Mouse (Mus musculus) hindbrain, postnatal 0 days (tissue): ENCODE results near the gene Scml4. TPM values are rescaled to one million over a fixed set of nuclear protein-coding genes. Genes with fewer than 3 reads are reported as not detected.

Source experiments
- ATAC-seq: fragments of 200-750 bp; cut with Nextera tagmentation; 2 replicates; pipeline ENCODE4 v1.8.0; 2017; ENCODE audit warnings: mild to moderate bottlenecking, moderate TSS enrichment, moderate library complexity
- DNase-seq: peaks from one replicate; pipeline ENCODE4 v3.0.0-alpha.2; 2015; ENCODE audit warnings: low spot score
- H3K27ac ChIP-seq: fragments of 300-500 bp; sonication (generic); 2 replicates; pipeline ENCODE4 v1.5.1; 2014; ENCODE audit warnings: mild to moderate bottlenecking
- H3K27me3 ChIP-seq: fragments of 300-500 bp; sonication (generic); 2 replicates; pipeline ENCODE4 v1.6.1; 2014; ENCODE audit warnings: low read length, mixed read lengths; ENCODE audit not compliant: insufficient read depth
- H3K36me3 ChIP-seq: fragments of 300-500 bp; sonication (generic); 2 replicates; pipeline ENCODE4 v1.6.1; 2014; ENCODE audit warnings: low read length, mixed read lengths; ENCODE audit not compliant: insufficient read depth
- H3K4me1 ChIP-seq: fragments of 300-500 bp; sonication (generic); 2 replicates; pipeline ENCODE4 v1.6.1; 2014; ENCODE audit warnings: antibody characterized with exemption, low read length, mixed read lengths; ENCODE audit not compliant: insufficient read depth
- H3K4me2 ChIP-seq: fragments of 300-500 bp; sonication (generic); 2 replicates; pipeline ENCODE4 v1.6.1; 2014; ENCODE audit warnings: low read depth, mild to moderate bottlenecking, low read length, moderate library complexity, mixed read lengths
- H3K4me3 ChIP-seq: fragments of 300-500 bp; sonication (generic); 2 replicates; pipeline ENCODE4 v1.5.1; 2014; ENCODE audit warnings: low read length
- H3K9ac ChIP-seq: fragments of 300-500 bp; sonication (generic); replicated peaks from 2 replicates; pipeline ENCODE4 v1.6.1; 2014; ENCODE audit warnings: mild to moderate bottlenecking, low read length, moderate library complexity, mixed read lengths
- H3K9me3 ChIP-seq: fragments of 300-500 bp; sonication (generic); 2 replicates; pipeline ENCODE4 v1.6.1; 2016; ENCODE audit warnings: low read length, mixed read lengths
- CTCF ChIP-seq: IDR thresholded peaks from 2 replicates; pipeline ENCODE4 v1.5.1; 2016; ENCODE audit warnings: antibody characterized with exemption, control low read depth, low read depth
- WGBS: fragments of 180-500 bp; shearing (Covaris S2); extraction: QIAGEN DNeasy Blood & Tissue Kit; methylation state at CpG from one replicate; pipeline ENCODE4 v1.1.7; 2014; 5-methylcytosine and 5-hydroxymethylcytosine counted together
- polyA plus RNA-seq: library from polyadenylated mRNA; unstranded; fragments of >200 nt; fragmentation: Nextera tagmentation; extraction: Ambion mirVana; gene quantifications from 2 replicates; pipeline ENCODE4 v1.2.1, GENCODE M21; 2015
- total RNA-seq: library from RNA; depleted of rRNA; stranded (reverse); fragments of >200 nt; gene quantifications from 2 replicates; pipeline ENCODE4 v1.2.3, GENCODE M21; 2014

Scml4 gene
- total and polyA plus RNA-seq, 2 experiments from 2014 or later: 7.0 to 16.4 TPM

GRCm38 (mm10) chr10:42857021-42857420 lies 3.1 kb upstream of the Scml4 start:
- H3K36me3 ChIP-seq: no peaks in the 10 kb centered on the region
- TF ChIP-seq CTCF: no peak
- H3K4me1 ChIP-seq: no peaks in the 10 kb centered on the region; the same call in 1 of the 2 replicates
- 90% methylated on average over 2 of the region's 2 CpGs for WGBS
- no peak overlapping the region for H3K4me2 ChIP-seq
- no peak overlapping the region for H3K27ac ChIP-seq
- no peak overlapping the region for H3K9ac ChIP-seq
- H3K9me3 ChIP-seq: no peaks in the 10 kb centered on the region
- ATAC-seq (no peak), DNase-seq (no peak)
- H3K4me3 ChIP-seq: no peak overlapping the region
- no peaks in the 10 kb centered on the region for H3K27me3 ChIP-seq

- WGBS: 20% methylated on average over 2 of the region's 2 CpGs
- H3K36me3 ChIP-seq: no peaks in the 10 kb centered on the region
- no peaks in the 10 kb centered on the region for H3K9me3 ChIP-seq
- H3K4me3 ChIP-seq: peak overlapping the region; percentile 31
- TF ChIP-seq CTCF: no peak
- DNase-seq (no peak), ATAC-seq (peak; percentile 22; the same call in 1 of the 2 replicates)
- no peaks in the 10 kb centered on the region for H3K27me3 ChIP-seq
- H3K4me1 ChIP-seq: peaks cover 13% of the 10 kb centered on the region
- peak overlapping the region; percentile 42; the same call in 1 of the 2 replicates for H3K9ac ChIP-seq
- peak overlapping the region; percentile 67 for H3K27ac ChIP-seq
- peak overlapping the region; percentile 59 for H3K4me2 ChIP-seq
Measured at GRCm38 (mm10) chr10:42859781-42860158, 400 bp upstream of the Scml4 start.

- H3K36me3 ChIP-seq: no peaks in the 10 kb centered on the region
- no peaks in the 10 kb centered on the region for H3K9me3 ChIP-seq
- H3K27ac ChIP-seq: no peak overlapping the region
- H3K9ac ChIP-seq: no peak overlapping the region
- ATAC-seq: no peak
- peaks cover 13% of the 10 kb centered on the region for H3K4me1 ChIP-seq
- H3K4me3 ChIP-seq: peak overlapping the region; percentile 8; the same call in 1 of the 2 replicates
- peak overlapping the region; percentile 67 for H3K4me2 ChIP-seq
- no peak for TF ChIP-seq CTCF
- no peak for DNase-seq
- 72% methylated on average over 7 of the region's 7 CpGs for WGBS
- H3K27me3 ChIP-seq: no peaks in the 10 kb centered on the region
Measured at GRCm38 (mm10) chr10:42861446-42861845, 1.3 kb downstream of the Scml4 start.

- no peak for TF ChIP-seq CTCF
Measured at GRCm38 (mm10) chr10:42862102-42862740, 2.1 kb downstream of the Scml4 start.

GRCm38 (mm10) chr10:42862806-42863205 lies 2.6 kb downstream of the Scml4 start:
- no peak overlapping the region for H3K9ac ChIP-seq
- 73% methylated on average over 4 of the region's 4 CpGs for WGBS
- H3K4me1 ChIP-seq: peaks cover 13% of the 10 kb centered on the region
- H3K9me3 ChIP-seq: no peaks in the 10 kb centered on the region
- no peak overlapping the region for H3K4me3 ChIP-seq
- ATAC-seq (no peak), DNase-seq (no peak)
- H3K36me3 ChIP-seq: no peaks in the 10 kb centered on the region
- H3K4me2 ChIP-seq: peak overlapping the region; percentile 67
- TF ChIP-seq CTCF: no peak
- H3K27ac ChIP-seq: no peak overlapping the region
- no peaks in the 10 kb centered on the region for H3K27me3 ChIP-seq

More at GRCm38 (mm10) chr10:42862102-42862740, 2.1 kb downstream of the Scml4 start:
- WGBS: 50% methylated on average over 13 of the region's 13 CpGs
- no peak overlapping the region; the same call in 1 of the 2 replicates for H3K4me3 ChIP-seq
- no peak overlapping the region for H3K9ac ChIP-seq
- H3K4me1 ChIP-seq: peaks cover 13% of the 10 kb centered on the region
- H3K27ac ChIP-seq: no peak overlapping the region
- DNase-seq: peak; percentile 17
- peak overlapping the region; percentile 67 for H3K4me2 ChIP-seq
- H3K9me3 ChIP-seq: no peaks in the 10 kb centered on the region
- no peak for ATAC-seq
- H3K36me3 ChIP-seq: no peaks in the 10 kb centered on the region
- H3K27me3 ChIP-seq: no peaks in the 10 kb centered on the region

- peaks cover 13% of the 10 kb centered on the region for H3K4me1 ChIP-seq
Measured at GRCm38 (mm10) chr10:42863621-42864391, 3.6 kb downstream of the Scml4 start.

More at GRCm38 (mm10) chr10:42863621-42864391, 3.6 kb downstream of the Scml4 start:
- H3K4me2 ChIP-seq: peak overlapping the region; percentile 67
- 18% methylated on average over 31 of the region's 31 CpGs for WGBS
- H3K27ac ChIP-seq: peak overlapping the region; percentile 56; the same call in 1 of the 2 replicates
- DNase-seq (peak; percentile 76), ATAC-seq (peak; percentile 50)
- no peak for TF ChIP-seq CTCF
- peak overlapping the region; percentile 43 for H3K4me3 ChIP-seq
- peak overlapping the region; percentile 38 for H3K9ac ChIP-seq
- H3K9me3 ChIP-seq: no peaks in the 10 kb centered on the region
- no peaks in the 10 kb centered on the region for H3K27me3 ChIP-seq
- H3K36me3 ChIP-seq: no peaks in the 10 kb centered on the region
